Comparison of ENCODE assay signal across 30 mouse cellular contexts in genomic region chr7:127098950-127099349, GRCm38 (mm10). TPM values are rescaled to one million over a fixed set of nuclear protein-coding genes. Genes with fewer than 3 reads are reported as not detected.
"Had no signal": no experiment of that assay in that cellular context is flagged by ENCODE, and none has a peak within 500 bp of the region (broad histone marks: within the 10 kb centered on the region; RNA-seq: fewer than 3 reads in every experiment).

No protein-coding gene starts in this region.

- H3K36me3 ChIP-seq: heart, embryonic 10.5 days; heart, embryonic 12.5 days; hindbrain, embryonic 10.5 days; hindbrain, embryonic 12.5 days; intestine, embryonic 15.5 days; limb, embryonic 10.5 days; limb, embryonic 12.5 days; liver, embryonic 13.5 days had no signal

- H3K4me1 ChIP-seq: heart, embryonic 12.5 days; hindbrain, embryonic 12.5 days; intestine, embryonic 15.5 days had no signal

- H3K4me3 ChIP-seq: gastrocnemius, adult 2 months; heart, embryonic 10.5 days; heart, embryonic 12.5 days; hindbrain, embryonic 10.5 days; hindbrain, embryonic 12.5 days; intestine, embryonic 15.5 days; layer of hippocampus, adult 2 months; left cerebral cortex, adult 2 months; limb, embryonic 10.5 days; limb, embryonic 12.5 days; liver, embryonic 13.5 days had no signal

- H3K9me3 ChIP-seq: heart, embryonic 10.5 days; heart, embryonic 12.5 days; hindbrain, embryonic 10.5 days; hindbrain, embryonic 12.5 days; intestine, embryonic 15.5 days; limb, embryonic 10.5 days; limb, embryonic 12.5 days; liver, embryonic 13.5 days had no signal

- H3K27ac ChIP-seq: gastrocnemius, adult 2 months; heart, embryonic 10.5 days; hindbrain, embryonic 10.5 days; hindbrain, embryonic 12.5 days; hindbrain, embryonic 14.5 days; intestine, embryonic 15.5 days; layer of hippocampus, adult 2 months; left cerebral cortex, adult 2 months; limb, embryonic 10.5 days; limb, embryonic 12.5 days; liver, embryonic 13.5 days had no signal

- H3K27me3 ChIP-seq: heart, embryonic 12.5 days; hindbrain, embryonic 12.5 days; intestine, embryonic 15.5 days; limb, embryonic 12.5 days; liver, embryonic 13.5 days had no signal

- ATAC-seq: hindbrain, embryonic 16.5 days; inflammation-experienced regulatory T-cells, adult 6 months; intestine, embryonic 15.5 days; intestine, postnatal 0 days had no signal

- H3K4me2 ChIP-seq: heart, embryonic 12.5 days; hindbrain, embryonic 12.5 days; hindbrain, embryonic 14.5 days; intestine, embryonic 15.5 days; limb, embryonic 12.5 days had no signal

- H3K9ac ChIP-seq: heart, embryonic 12.5 days; hindbrain, embryonic 12.5 days; hindbrain, embryonic 14.5 days; intestine, embryonic 15.5 days; limb, embryonic 12.5 days; liver, embryonic 13.5 days had no signal

- DNase-seq: gastrocnemius, adult 2 months; gastrocnemius, postnatal 10 days; gastrocnemius, postnatal 25 days; heart, adult 18-20 months; heart, postnatal 10 days; heart, postnatal 4 days; kidney, adult 18-20 months; kidney, adult 8-10 months; kidney, postnatal 10 days; kidney, postnatal 25 days; kidney, postnatal 4 days; liver; liver, embryonic 13.5 days had no signal

RNA-seq across cellular contexts. Expression of gene Zg16, which starts 11.8 kb away (rescaled TPM):
- polyA plus RNA-seq: heart, embryonic 10.5 days; heart, embryonic 12.5 days; heart, embryonic 14.5 days; hindbrain, embryonic 10.5 days; hindbrain, embryonic 12.5 days; hindbrain, embryonic 14.5 days; hindbrain, embryonic 16.5 days; kidney, embryonic 14.5 days; kidney, embryonic 16.5 days; limb, embryonic 10.5 days; limb, embryonic 12.5 days; limb, embryonic 14.5 days; liver, embryonic 13.5 days had no signal

RNA-seq across cellular contexts. Expression of gene Spn, which starts 38.7 kb away (rescaled TPM):
- polyA plus RNA-seq: hindbrain, embryonic 10.5 days; hindbrain, embryonic 12.5 days; hindbrain, embryonic 14.5 days; hindbrain, embryonic 16.5 days; limb, embryonic 12.5 days had no signal
